Mouse (Mus musculus) embryonic facial prominence, embryonic 11.5 days (tissue): Measurements from ENCODE around the gene Mdh1. TPM values are rescaled to one million over a fixed set of nuclear protein-coding genes. Genes with fewer than 3 reads are reported as not detected.

ENCODE experiments used
- ATAC-seq: fragments of 200-750 bp; cut with Nextera tagmentation; replicated peaks from 2 replicates; pipeline ENCODE4 v1.8.0; 2017; ENCODE audit warnings: low read depth; ENCODE audit not compliant: insufficient number of reproducible peaks, low FRiP score, low TSS enrichment
- DNase-seq: peaks from one replicate; pipeline ENCODE4 v3.0.0-alpha.2; 2015; ENCODE audit warnings: low spot score
- H3K27ac ChIP-seq: fragments of 300-500 bp; sonication (generic); replicated peaks from 2 replicates; pipeline ENCODE4 v1.5.1; 2014; ENCODE audit warnings: mild to moderate bottlenecking, low read depth, low read length, control low read depth
- H3K27me3 ChIP-seq: fragments of 300-500 bp; sonication (generic); 2 replicates; pipeline ENCODE4 v1.6.1; 2014; ENCODE audit warnings: mild to moderate bottlenecking, low read length, moderate library complexity, mixed read lengths; ENCODE audit not compliant: control insufficient read depth, insufficient read depth
- H3K36me3 ChIP-seq: fragments of 300-500 bp; sonication (generic); replicated peaks from 2 replicates; pipeline ENCODE4 v1.6.1; 2014; ENCODE audit warnings: low read depth, mild to moderate bottlenecking, low read length, moderate library complexity, mixed read lengths; ENCODE audit not compliant: control insufficient read depth, insufficient read depth
- H3K4me1 ChIP-seq: fragments of 300-500 bp; sonication (generic); 2 replicates; pipeline ENCODE4 v1.6.1; 2014; ENCODE audit warnings: low read length, mixed read lengths; ENCODE audit not compliant: control insufficient read depth, insufficient read depth
- H3K4me2 ChIP-seq: fragments of 300-500 bp; sonication (generic); 2 replicates; pipeline ENCODE4 v1.6.1; 2014; ENCODE audit warnings: low read depth, mild to moderate bottlenecking, control low read depth, low read length, moderate library complexity
- H3K4me3 ChIP-seq: fragments of 300-500 bp; sonication (generic); 2 replicates; pipeline ENCODE4 v1.5.1; 2014; ENCODE audit warnings: low read depth, low read length, control low read depth
- H3K9ac ChIP-seq: fragments of 300-500 bp; sonication (generic); replicated peaks from 2 replicates; pipeline ENCODE4 v1.6.1; 2014; ENCODE audit warnings: mild to moderate bottlenecking, control low read depth, low read length
- H3K9me3 ChIP-seq: fragments of 300-500 bp; sonication (generic); replicated peaks from 2 replicates; pipeline ENCODE4 v1.6.1; 2016; ENCODE audit warnings: mild to moderate bottlenecking, low read length, inconsistent platforms, mixed read lengths; ENCODE audit not compliant: control insufficient read depth
- WGBS: fragments of 180-500 bp; shearing (Covaris S2); extraction: QIAGEN DNeasy Blood & Tissue Kit; methylation state at CpG from one replicate; pipeline ENCODE4 v1.1.7; 2014; 5-methylcytosine and 5-hydroxymethylcytosine counted together
- polyA plus RNA-seq: library from polyadenylated mRNA; unstranded; fragments of >200 nt; fragmentation: Nextera tagmentation; extraction: Ambion mirVana; gene quantifications from 2 replicates; pipeline ENCODE4 v1.2.1, GENCODE M21; 2014

Mdh1 gene
- polyA plus RNA-seq: 456 and 467 TPM in 2 replicates

DNA sequence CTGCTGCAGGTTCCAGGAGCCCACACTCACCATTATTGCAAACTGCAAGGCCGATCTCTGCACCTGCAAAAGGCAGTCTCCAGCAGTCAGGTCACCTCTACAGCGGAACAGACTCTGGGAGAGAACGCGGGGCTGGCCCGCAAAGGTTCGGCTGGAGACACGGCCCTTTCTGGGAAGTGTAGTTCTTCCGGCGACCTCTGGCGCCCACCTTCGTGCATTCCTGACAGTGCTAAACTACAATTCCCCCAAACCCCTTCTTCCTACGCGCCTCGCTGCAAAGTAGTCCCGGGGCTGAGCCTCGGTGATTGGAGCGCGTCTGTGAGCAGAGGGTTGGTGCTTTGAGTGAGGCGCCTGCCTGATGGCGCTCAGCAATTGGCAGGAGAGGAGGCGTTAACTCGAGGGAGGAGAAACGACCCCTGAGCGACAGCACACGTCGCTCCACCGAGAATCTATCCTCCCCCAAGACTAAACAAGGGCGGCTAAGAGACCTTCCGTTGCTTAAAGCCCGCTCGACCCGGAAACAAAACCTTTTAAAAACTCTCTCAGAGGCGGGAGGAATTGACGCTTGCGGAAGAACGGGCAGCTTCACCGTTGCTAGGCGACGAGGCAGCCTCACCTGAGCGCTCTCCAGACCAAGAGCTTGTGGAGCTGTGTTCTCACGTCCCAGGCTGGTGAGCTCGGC lies at the start of gene Mdh1, which contains the start of gene Wdpcp:
Gene Mdh1 (minus strand): TSS at position 668 of the 682 bp plus-strand sequence.
Gene Wdpcp (plus strand): TSS at position 536 of the 682 bp plus-strand sequence.
- Histone ChIP-seq H3K36me3 (no peaks in the 10 kb centered on the region), H3K9ac (peak within 1 kb of the TSS; percentile 67), H3K9me3 (no peaks in the 10 kb centered on the region), H3K27ac (0 out of 2 replicates have a peak within 1 kb of the TSS, but pooled peaks have one; percentile 16), H3K4me1 (no peaks in the 10 kb centered on the region), H3K4me3 (peak within 1 kb of the TSS; percentile 73), H3K4me2 (peak within 1 kb of the TSS; percentile 45), H3K27me3 (no peaks in the 10 kb centered on the region)
- DNase-seq (peak; percentile 96), ATAC-seq (peak; percentile 99)
- under 1% methylated on average over 42 of the region's 42 CpGs for WGBS

DNA sequence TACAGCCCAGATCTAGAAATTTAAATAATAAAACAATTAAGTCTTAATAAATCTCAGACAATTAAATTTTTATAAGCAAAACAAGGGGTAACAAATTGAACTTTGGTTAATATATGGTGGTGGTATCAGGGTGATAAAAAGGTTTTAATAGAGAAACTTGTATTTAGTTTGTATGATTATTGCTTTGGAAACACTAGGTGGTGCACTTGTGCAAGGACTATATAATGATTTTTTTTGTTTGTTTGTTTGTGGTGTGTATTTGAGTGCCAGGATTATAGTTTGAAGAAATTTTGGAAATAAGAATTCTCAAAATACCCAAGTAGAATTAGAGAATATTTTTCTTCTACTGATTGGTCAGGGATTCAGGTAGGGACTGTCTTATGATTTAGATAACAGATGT lies 43.7 kb upstream of the Mdh1 start:
- Histone ChIP-seq H3K36me3 (no peaks in the 10 kb centered on the region), H3K4me1 (no peaks in the 10 kb centered on the region), H3K4me3 (no peak overlapping the region), H3K27me3 (no peaks in the 10 kb centered on the region), H3K9ac (no peak overlapping the region), H3K27ac (no peak overlapping the region), H3K9me3 (no peaks in the 10 kb centered on the region), H3K4me2 (no peak overlapping the region)
- DNase-seq (no peak), ATAC-seq (no peak)

DNA sequence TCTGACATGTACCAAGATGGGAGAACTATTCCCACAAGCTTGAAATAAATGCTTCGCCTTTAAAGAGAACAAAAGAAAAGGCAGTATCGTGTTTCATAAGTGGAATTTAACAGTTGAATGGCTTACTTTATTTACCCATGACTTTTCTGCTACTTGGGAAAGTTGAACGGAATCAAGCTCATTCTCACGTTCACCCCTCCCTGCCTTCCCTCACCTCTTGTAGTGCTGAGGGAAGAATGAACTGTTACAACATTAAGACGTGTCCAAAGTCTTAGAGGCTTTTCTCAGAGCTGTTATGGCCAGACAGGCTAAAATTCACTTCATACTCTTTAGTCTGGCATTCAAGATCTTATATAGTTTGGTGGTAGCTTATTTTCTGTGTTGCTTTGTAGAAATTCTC lies 30.3 kb upstream of the Mdh1 start:
- Histone ChIP-seq H3K36me3 (no peaks in the 10 kb centered on the region), H3K4me2 (no peak overlapping the region), H3K9me3 (no peaks in the 10 kb centered on the region), H3K9ac (no peak overlapping the region), H3K27me3 (no peaks in the 10 kb centered on the region), H3K4me3 (no peak overlapping the region), H3K4me1 (no peaks in the 10 kb centered on the region), H3K27ac (no peak overlapping the region)
- DNase-seq (peak; percentile 4), ATAC-seq (no peak)
- WGBS: 50% methylated on average over 5 of the region's 5 CpGs

DNA sequence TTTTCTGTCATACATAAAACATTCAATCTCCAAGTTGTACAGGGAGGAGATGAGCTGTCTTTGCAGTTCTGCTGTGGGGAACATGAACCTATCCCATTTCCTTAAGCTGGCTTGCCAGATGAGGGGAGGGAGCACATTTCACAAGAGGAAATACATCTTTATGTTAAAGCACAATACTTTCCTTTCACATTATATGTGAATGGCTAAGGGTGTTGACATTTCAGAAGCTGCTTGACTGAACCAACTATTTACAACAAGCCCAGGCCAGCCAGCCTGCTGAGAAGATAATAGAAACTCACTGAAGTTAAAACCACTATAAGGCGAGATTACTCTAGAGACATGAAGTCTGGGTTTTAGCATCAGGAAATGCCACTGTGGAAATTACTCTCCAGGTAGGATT lies 11.1 kb upstream of the Mdh1 start:
- Histone ChIP-seq H3K4me2 (no peak overlapping the region), H3K27ac (no peak overlapping the region), H3K4me1 (no peaks in the 10 kb centered on the region), H3K36me3 (no peaks in the 10 kb centered on the region), H3K4me3 (no peak overlapping the region), H3K9ac (no peak overlapping the region), H3K9me3 (no peaks in the 10 kb centered on the region), H3K27me3 (no peaks in the 10 kb centered on the region)
- DNase-seq (peak; percentile 11), ATAC-seq (no peak)
- 32% methylated on average over 1 of the region's 1 CpGs for WGBS

DNA sequence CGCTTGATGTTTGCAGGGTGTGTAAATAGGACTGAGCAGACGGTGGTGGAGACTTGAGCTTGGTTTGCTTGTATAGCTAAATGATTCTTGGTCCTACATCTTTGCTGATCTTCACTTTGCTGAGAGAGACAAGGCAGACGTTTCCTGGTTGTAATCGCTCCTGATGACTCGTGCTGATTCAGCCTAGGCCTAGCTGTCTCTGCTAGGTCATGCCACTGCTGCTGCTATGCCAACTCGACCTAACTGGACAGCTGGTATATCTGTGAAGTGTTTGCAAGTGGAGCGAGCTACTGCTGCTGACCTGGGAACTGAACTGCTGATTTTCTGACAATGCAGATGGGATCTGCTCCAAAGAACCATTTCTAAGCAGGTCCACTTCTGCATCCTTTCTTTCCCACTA lies 9.3 kb upstream of the Mdh1 start:
- H3K9me3 ChIP-seq: no peaks in the 10 kb centered on the region
- no peak overlapping the region for H3K9ac ChIP-seq
- ATAC-seq: no peak
- no peak overlapping the region for H3K27ac ChIP-seq
- H3K4me3 ChIP-seq: no peak overlapping the region
- no peaks in the 10 kb centered on the region for H3K36me3 ChIP-seq
- H3K4me2 ChIP-seq: no peak overlapping the region
- 74% methylated on average over 7 of the region's 7 CpGs for WGBS
- no peaks in the 10 kb centered on the region for H3K27me3 ChIP-seq
- H3K4me1 ChIP-seq: no peaks in the 10 kb centered on the region
- DNase-seq: no peak

DNA sequence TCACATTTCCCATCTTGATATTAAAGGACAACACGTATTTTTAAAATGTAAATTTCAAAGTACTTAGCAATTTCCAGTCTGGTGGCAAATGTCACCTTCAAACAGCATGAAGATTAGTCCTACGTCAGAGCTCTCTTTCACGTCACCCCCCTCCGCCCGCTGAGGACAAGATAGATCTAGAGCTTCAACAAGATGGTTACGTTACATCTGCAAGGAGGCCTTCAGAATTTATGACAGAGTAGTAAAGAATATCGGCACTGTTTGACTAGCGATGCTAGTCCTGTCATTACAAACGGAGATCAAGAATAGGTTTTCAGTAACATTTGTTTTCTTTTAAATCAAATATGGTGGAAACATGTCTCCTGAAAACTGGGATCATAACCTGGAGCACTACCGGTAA lies 1.2 kb downstream of the Mdh1 start:
- Histone ChIP-seq H3K4me2 (peak overlapping the region; percentile 45), H3K27ac (no peak overlapping the region), H3K4me1 (no peaks in the 10 kb centered on the region), H3K9ac (peak overlapping the region; percentile 67; the same call in 1 of the 2 replicates), H3K4me3 (peak overlapping the region; percentile 73), H3K36me3 (peaks cover 3% of the 10 kb centered on the region), H3K27me3 (no peaks in the 10 kb centered on the region), H3K9me3 (no peaks in the 10 kb centered on the region)
- ATAC-seq (no peak), DNase-seq (peak; percentile 5)
- WGBS: 13% methylated on average over 10 of the region's 10 CpGs

DNA sequence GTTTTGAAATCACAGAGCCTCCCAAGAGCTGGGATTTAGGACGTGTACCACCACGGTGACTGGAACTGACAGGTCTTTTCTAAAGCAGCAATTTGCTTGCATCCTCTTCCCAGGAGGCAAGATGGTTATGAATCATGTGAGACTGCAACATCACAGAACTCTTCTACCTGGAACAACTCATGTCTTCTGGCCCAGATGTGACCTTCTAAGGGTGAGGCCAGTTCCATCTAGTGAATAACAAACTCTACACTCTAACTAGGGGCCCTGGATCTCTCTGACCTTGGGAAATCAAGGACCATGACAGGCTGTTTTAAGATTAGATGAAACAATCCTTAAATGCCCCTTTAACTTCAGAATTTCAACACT lies 2.1 kb downstream of the Mdh1 start:
- no peaks in the 10 kb centered on the region for H3K9me3 ChIP-seq
- no peaks in the 10 kb centered on the region for H3K27me3 ChIP-seq
- no peak for DNase-seq
- H3K36me3 ChIP-seq: peaks cover 3% of the 10 kb centered on the region
- H3K27ac ChIP-seq: no peak overlapping the region
- H3K4me1 ChIP-seq: no peaks in the 10 kb centered on the region
- 87% methylated on average over 2 of the region's 2 CpGs for WGBS
- no peak overlapping the region for H3K4me3 ChIP-seq
- ATAC-seq: no peak
- no peak overlapping the region for H3K4me2 ChIP-seq
- H3K9ac ChIP-seq: no peak overlapping the region

DNA sequence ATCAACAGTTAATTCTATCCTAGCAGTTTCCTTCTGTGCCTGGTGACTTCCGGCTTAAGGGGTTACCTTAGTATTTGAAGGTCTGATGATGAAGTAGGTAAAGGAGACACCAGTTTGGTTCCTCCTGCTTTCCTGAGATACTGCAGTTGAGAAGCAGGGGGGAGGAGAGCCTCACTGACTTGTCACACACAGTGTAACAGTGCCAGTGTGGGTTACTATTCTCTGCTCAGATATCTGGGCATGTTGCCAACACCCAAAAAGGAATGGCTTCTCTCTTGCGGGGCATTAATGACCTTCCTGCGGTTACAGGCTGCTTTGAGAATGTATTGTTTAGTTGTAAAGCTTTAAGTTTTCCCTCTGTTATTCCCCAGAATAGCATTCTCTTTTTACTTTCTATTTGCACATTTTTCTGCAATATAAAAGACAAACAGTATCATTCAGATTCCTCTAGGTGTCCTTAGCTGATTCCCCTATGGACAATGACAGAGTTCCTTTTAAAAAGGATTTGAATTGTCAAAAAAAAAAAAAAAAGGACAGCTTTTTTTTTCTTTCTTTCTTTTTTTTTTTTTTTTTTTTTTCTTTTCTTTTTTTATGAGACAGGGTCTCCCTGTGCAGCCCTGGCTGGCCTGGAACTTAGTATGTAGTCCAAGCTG lies 2.6 kb downstream of the Mdh1 start:
- no peak for DNase-seq
- Histone ChIP-seq H3K9ac (no peak overlapping the region), H3K9me3 (no peaks in the 10 kb centered on the region), H3K4me3 (no peak overlapping the region), H3K4me1 (no peaks in the 10 kb centered on the region), H3K36me3 (peaks cover 3% of the 10 kb centered on the region), H3K4me2 (no peak overlapping the region), H3K27ac (no peak overlapping the region), H3K27me3 (no peaks in the 10 kb centered on the region)
- WGBS: 80% methylated on average over 3 of the region's 3 CpGs
- ATAC-seq: no peak
